Mouse (Mus musculus) liver, adult 2 months (tissue): ENCODE results near the gene Ace. TPM values are rescaled to one million over a fixed set of nuclear protein-coding genes. Genes with fewer than 3 reads are reported as not detected.

Experiments used
- DNase-seq: peaks from one replicate; pipeline ENCODE4 v3.0.0-alpha.2; 2011; ENCODE audit warnings: low read depth, low spot score; ENCODE audit errors: extremely low read depth
- H3K27ac ChIP-seq: fragments of 200-500 bp; replicated peaks from 2 replicates; pipeline ENCODE4 v1.5.1; 2012; ENCODE audit warnings: low read depth, mild to moderate bottlenecking, control low read depth, inconsistent platforms, low read length; ENCODE audit not compliant: insufficient read depth
- H3K27me3 ChIP-seq: fragments of 200-500 bp; 2 replicates; pipeline ENCODE4 v1.6.1; 2012; ENCODE audit warnings: mild to moderate bottlenecking, moderate library complexity, low read length, inconsistent platforms; ENCODE audit not compliant: control insufficient read depth, insufficient read depth
- H3K36me3 ChIP-seq: fragments of 200-500 bp; 2 replicates; pipeline ENCODE4 v1.6.1; 2012; ENCODE audit warnings: low read length, inconsistent platforms; ENCODE audit not compliant: control insufficient read depth, insufficient read depth
- H3K4me1 ChIP-seq: fragments of 200-500 bp; 2 replicates; pipeline ENCODE4 v1.6.1; 2011; ENCODE audit warnings: low read length; ENCODE audit not compliant: control insufficient read depth, insufficient read depth
- H3K4me3 ChIP-seq: fragments of 200-500 bp; 2 replicates; pipeline ENCODE4 v1.5.1; 2011; ENCODE audit warnings: low read depth, mild to moderate bottlenecking, control low read depth, low read length, moderate library complexity; ENCODE audit not compliant: insufficient read depth
- H3K79me2 ChIP-seq: fragments of 200-500 bp; 2 replicates; pipeline ENCODE4 v1.6.1; 2012; ENCODE audit warnings: inconsistent platforms, mild to moderate bottlenecking, low read length, moderate library complexity; ENCODE audit not compliant: control insufficient read depth, insufficient read depth
- H3K9ac ChIP-seq: fragments of 200-500 bp; 2 replicates; pipeline ENCODE4 v1.6.1; 2012; ENCODE audit warnings: low read depth, mild to moderate bottlenecking, control low read depth, inconsistent platforms, low read length
- CTCF ChIP-seq: fragments of 200-500 bp; IDR thresholded peaks from 2 replicates; pipeline ENCODE4 v1.5.1; 2011; ENCODE audit warnings: low read depth, low read length, control low read depth
- POLR2A ChIP-seq: fragments of 200-500 bp; IDR thresholded peaks from 2 replicates; pipeline ENCODE4 v1.6.1; 2011; ENCODE audit warnings: low read length, control low read depth; ENCODE audit not compliant: insufficient read depth; ENCODE audit errors: extremely low read depth
- WGBS: fragments of 180-500 bp; shearing (Covaris S2); methylation state at CpG from one replicate; pipeline ENCODE4 v1.1.7; 2018; 5-methylcytosine and 5-hydroxymethylcytosine counted together
- polyA plus RNA-seq: library from polyadenylated mRNA; depleted of rRNA; stranded (reverse); fragments of >200 nt; gene quantifications from 2 replicates; pipeline ENCODE4 v1.2.3, GENCODE M21; 2012
- total RNA-seq: library from RNA; depleted of rRNA; stranded (reverse); fragments of >200 nt; gene quantifications from 2 replicates; pipeline ENCODE4 v1.2.3, GENCODE M21; 2014

The Ace gene
- total and polyA plus RNA-seq, 2 experiments: 0.28 to 0.42 TPM

DNA sequence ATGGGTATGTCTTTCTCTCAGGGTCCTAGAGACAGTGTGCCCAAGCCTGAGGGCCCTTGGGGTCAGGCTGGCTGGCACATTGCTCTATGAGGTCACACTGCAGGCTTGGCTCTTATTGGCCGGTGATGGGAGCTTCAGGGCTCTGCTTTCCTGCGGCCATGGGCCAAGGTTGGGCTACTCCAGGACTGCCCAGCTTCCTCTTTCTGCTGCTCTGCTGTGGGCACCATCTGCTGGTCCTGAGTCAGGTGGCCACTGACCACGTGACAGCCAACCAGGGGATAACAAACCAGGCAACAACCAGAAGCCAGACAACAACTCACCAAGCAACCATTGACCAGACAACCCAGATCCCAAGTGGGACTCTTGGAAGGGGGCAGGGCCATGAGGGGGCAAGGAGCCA is 7.3 kb downstream of the Ace start:
- TF ChIP-seq POLR2A (no peak), CTCF (no peak)
- Histone ChIP-seq H3K9ac (no peak overlapping the region), H3K36me3 (no peaks in the 10 kb centered on the region), H3K79me2 (no peaks in the 10 kb centered on the region), H3K27me3 (no peaks in the 10 kb centered on the region), H3K4me3 (no peak overlapping the region), H3K4me1 (no peaks in the 10 kb centered on the region), H3K27ac (no peak overlapping the region)
- no peak for DNase-seq
- 77% methylated on average over 3 of the region's 3 CpGs for WGBS

DNA sequence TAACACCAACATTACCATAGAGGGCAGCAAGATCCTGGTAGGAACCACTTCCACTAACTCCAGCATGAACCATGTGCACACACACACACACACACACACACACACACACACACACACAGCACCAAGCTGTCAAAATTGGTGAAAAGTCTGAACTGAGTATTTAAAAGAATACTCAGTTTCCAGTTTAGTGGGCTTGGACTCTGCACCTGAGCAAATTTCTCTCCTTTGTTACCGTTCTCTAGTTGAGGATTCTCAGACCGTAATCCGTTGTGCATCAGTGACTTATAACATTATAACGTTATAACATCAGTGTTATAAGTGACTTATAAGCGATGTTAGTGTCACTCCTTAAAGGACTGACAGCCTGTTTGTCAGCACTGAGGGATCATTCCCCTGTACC is 7.9 kb downstream of the Ace start:
- DNase-seq: no peak
- H3K4me3 ChIP-seq: no peak overlapping the region
- WGBS: 92% methylated on average over 5 of the region's 5 CpGs
- H3K9ac ChIP-seq: no peak overlapping the region
- H3K27ac ChIP-seq: no peak overlapping the region
- TF ChIP-seq POLR2A (no peak), CTCF (no peak)
- H3K4me1 ChIP-seq: no peaks in the 10 kb centered on the region
- H3K79me2 ChIP-seq: no peaks in the 10 kb centered on the region
- H3K27me3 ChIP-seq: no peaks in the 10 kb centered on the region
- no peaks in the 10 kb centered on the region for H3K36me3 ChIP-seq

DNA sequence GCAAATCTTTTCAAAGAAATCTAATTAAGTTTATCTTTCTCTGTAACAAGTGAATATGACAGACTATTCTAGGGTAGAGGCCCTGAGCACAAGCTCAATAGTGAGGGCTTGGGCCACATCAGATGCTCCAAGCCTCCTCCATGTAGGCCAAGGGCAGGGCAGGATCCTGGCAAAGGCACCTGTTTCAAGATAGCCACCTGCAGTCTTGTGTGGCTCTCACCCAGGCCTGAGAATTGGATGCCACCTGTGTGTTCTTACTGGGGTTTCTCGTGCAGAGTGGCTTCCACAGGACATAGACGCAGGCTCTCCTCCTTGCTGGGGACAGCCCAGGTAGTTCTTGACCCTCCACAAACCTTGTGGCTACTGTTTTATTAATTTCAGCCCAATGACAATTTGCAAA is 10.5 kb downstream of the Ace start:
- 90% methylated on average over 2 of the region's 2 CpGs for WGBS
- H3K9ac ChIP-seq: no peak overlapping the region
- TF ChIP-seq CTCF (no peak), POLR2A (no peak)

DNA sequence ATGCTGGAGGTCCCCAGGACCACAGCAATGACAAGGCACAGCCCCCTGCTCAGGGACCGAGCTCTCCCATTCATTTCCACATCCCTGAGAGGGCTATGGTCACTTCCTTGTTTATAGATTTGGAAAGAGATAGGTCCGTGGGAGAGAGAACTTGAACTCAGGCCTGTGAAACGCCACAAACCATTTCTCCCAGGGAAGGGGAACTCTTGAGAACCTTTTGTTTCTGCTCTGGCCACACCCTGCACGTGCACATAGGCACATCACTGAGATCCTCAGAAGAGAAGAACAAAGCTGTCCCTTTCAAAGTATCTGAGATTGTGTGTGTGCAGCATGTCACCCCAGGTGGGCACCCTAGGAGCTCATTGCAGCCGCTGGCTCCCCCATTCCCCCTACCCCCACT is 10.9 kb downstream of the Ace start:
- Histone ChIP-seq H3K4me1 (no peaks in the 10 kb centered on the region), H3K27ac (no peak overlapping the region), H3K9ac (no peak overlapping the region), H3K36me3 (no peaks in the 10 kb centered on the region), H3K27me3 (no peaks in the 10 kb centered on the region), H3K79me2 (no peaks in the 10 kb centered on the region), H3K4me3 (no peak overlapping the region)
- 65% methylated on average over 5 of the region's 5 CpGs for WGBS
- no peak for DNase-seq
- TF ChIP-seq CTCF (no peak), POLR2A (no peak)

More for the DNA sequence above, 10.5 kb downstream of the Ace start:
- Histone ChIP-seq H3K79me2 (no peaks in the 10 kb centered on the region), H3K4me3 (no peak overlapping the region), H3K27me3 (no peaks in the 10 kb centered on the region), H3K4me1 (no peaks in the 10 kb centered on the region), H3K36me3 (no peaks in the 10 kb centered on the region), H3K27ac (no peak overlapping the region)
- no peak for DNase-seq

DNA sequence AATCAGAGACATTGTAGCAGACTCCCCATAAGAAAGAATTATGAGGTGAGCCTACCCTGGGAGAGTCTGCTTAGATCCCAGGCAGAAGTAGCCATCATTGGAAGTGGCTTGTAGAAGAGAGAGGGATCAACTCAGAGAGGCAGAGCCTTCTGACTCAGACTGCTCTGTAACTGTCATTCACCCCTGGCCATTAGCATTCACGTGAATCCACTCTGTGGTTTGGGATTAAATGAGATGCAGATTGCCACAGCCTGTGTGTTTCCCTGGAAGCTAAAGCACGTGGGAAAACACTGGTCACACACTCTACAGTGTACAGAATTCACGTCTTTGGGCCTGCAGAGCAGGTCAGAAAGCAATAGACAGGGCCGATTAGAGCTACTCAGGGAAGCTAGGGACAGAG is 16.7 kb downstream of the Ace start:
- Histone ChIP-seq H3K36me3 (no peaks in the 10 kb centered on the region), H3K27ac (no peak overlapping the region), H3K27me3 (no peaks in the 10 kb centered on the region), H3K9ac (no peak overlapping the region), H3K4me1 (no peaks in the 10 kb centered on the region), H3K79me2 (no peaks in the 10 kb centered on the region), H3K4me3 (no peak overlapping the region)
- TF ChIP-seq POLR2A (no peak), CTCF (no peak)
- 86% methylated on average over 4 of the region's 4 CpGs for WGBS
- no peak for DNase-seq

DNA sequence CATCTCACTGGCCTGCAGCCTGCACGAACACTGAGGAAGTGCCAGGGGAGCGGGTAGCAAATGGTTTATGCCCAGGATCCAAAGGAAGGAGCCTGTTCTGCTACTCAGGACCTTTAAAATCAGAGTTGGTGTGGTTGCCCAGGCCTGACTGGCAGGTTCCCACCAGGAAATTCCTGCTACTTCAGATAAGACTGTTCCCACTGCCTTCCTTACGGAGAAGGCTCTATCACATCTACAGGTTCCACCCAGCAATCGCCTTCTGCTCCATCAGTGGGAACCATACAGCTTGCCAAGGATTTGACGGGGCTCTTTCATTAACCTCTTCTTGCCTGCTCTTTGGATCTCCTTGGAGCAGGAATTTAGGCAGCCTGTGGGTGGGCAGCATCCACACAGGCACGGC is 19.7 kb downstream of the Ace start:
- Histone ChIP-seq H3K27ac (no peak overlapping the region), H3K79me2 (no peaks in the 10 kb centered on the region), H3K4me3 (no peak overlapping the region), H3K4me1 (peaks cover 4% of the 10 kb centered on the region; the same call in 1 of the 2 replicates), H3K27me3 (no peaks in the 10 kb centered on the region), H3K36me3 (no peaks in the 10 kb centered on the region), H3K9ac (no peak overlapping the region)
- TF ChIP-seq POLR2A (no peak), CTCF (no peak)
- DNase-seq: no peak
- 82% methylated on average over 6 of the region's 6 CpGs for WGBS
